Mouse (Mus musculus): Measurements from ENCODE around the gene Nrarp.
A peak's percentile ranks its signal among the peaks of the same experiment; 100 is the strongest.

The Nrarp gene

DNA sequence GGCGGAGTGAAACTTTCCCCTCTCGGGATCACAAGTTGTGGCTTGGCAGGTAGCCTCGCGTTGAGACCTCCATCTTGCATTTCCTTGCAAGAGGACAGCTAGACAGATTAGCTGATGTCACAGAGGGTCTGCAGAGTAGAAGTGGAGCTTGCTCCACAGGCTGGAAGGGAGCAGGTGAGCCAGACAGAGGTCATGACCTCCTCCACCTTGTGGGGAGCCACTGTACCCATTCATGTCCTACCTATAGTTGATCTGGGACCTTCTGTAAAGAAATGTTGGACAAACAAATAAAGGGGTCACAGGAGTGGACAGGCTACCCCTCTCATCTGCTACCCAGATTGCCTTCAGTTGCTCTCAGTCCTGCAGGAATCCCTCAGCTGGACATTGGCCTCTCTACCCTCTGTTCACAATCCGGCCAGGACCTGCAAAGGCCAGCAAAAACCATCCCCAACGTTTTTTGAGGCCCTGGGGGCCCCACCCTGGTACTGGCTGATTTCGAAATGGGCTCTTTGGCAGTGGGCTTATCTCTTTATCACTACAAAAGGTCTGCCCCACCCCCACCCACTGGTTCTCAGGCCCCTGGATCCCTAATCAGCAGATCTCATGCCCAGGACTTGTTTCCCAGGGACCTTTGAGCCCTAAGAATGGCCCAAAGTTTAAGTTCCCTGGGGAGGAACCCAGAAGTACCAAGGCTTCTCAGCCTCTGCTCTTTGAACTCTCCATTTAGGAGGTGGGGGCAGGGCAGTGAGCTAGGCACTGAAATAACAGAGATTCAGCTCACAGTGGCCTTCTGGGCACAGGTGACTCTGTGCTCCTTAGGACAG, 5.5 kb upstream of the Nrarp start:
- DNase-seq (ENCODE audit: low read depth): no peak

DNA sequence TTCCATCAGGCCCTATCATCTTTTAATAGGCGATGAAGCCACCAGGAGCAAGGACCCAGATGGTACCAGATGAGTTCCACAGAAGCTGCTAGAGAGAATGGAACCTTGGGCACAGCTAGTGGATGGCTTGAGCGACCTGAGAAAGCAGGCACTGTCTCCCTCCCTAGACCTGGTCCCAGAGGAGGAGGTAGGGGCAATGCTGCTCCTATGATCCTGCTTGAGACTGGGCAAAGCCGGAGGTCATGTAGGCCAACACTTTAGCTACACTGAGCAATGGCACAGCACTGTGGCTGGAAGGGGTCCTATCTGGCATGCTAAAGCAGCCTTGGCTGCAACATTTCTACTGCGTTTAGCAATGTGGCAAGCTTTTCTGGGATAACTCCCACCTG, 4.9 kb upstream of the Nrarp start:
- no peak for DNase-seq (ENCODE audit: low read depth)

DNA sequence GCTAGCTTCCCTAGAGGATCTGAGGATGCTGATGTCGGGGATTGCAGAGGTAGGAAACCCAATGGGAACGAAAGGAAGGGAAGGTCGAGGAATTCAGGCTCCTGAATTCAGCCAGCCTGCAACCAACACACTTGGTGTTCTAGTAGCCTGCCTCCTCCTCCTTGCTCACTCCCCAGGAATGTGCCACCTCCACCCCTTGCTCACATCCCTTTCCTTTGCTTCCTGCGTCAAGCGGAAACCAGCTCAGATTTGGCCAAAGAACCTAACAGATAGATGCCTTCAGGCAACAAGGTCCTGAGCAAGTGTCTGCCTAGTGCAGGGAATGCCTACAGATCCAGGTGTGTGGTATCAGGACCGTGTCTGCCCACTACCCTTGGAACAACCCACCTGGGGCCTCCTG, 4.0 kb upstream of the Nrarp start:
- no peak for DNase-seq (ENCODE audit: low read depth)

DNA sequence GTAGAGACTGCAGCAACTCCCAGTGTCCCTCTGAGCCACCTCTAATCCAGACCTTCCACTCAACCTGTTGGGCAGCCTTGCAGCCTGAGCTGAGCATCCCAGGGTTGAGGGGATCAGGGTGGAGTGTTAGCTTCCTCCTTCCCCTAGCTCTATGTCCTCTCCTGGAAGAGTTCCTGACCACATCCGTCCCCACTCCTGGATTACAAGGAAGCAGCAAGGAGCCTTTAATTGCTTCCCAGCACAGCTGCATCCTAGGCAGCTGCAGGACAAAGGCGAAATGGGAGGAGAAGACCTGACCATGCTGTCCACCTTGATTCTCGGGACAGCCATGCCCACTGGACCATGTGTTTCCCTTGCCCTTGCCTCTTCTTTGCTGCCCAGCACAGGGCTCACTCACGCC, 3.5 kb upstream of the Nrarp start:
- no peak for DNase-seq (ENCODE audit: low read depth)

DNA sequence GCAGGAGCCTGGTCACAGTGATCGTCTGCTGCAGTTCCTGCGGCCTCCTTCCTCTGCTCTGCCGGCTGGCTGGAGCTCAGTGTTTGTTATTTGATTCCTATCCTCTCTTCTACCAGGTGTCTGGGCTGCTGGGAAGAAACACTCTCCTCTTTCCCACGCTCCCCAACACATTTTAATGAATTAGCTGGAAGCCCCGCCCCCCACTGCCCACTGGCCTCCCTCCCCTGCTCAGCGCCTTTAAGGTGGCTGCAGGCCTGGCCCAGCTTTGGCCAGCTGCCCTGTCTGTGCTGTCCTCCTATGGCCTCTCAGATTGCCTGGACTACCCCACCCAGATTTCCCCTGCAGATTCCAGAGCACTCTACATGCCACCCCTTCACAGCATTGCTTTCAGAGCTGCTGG, 2.9 kb upstream of the Nrarp start:
- peak; percentile 77 for DNase-seq (ENCODE audit: low read depth)

DNA sequence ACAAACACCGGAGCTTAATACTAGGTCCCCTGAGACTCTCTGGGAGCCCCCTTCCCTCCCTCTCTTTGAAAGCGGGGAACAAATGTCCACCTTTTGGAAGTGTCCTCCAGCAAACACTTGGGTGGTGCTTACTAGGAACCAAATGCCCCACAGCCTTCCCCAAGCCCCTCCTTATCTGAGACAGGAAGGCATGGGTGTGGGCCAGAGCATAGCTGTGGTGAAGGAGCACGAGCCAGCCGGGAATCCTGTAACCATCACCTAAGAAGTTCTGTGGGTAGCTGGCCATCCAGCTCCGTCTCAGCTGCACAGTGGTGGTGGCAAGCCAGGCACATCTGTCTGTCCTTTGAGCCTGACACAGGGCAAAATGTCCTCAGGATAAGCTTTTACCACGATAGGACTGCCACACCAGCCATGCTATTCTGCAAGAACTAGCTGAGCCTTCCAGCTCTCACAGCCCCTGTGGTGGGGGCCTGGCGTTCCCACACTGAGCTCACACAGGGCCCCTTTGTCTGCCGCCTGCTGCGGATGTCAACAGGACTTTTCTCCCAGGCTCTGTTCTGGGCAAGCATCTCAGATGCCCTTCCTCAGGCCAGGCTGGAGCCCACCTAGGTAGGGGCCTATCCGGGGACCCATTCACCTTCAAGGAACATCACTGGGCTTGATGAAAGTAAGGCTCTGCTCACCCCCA, 2.1 kb upstream of the Nrarp start:
- DNase-seq (ENCODE audit: low read depth): no peak

DNA sequence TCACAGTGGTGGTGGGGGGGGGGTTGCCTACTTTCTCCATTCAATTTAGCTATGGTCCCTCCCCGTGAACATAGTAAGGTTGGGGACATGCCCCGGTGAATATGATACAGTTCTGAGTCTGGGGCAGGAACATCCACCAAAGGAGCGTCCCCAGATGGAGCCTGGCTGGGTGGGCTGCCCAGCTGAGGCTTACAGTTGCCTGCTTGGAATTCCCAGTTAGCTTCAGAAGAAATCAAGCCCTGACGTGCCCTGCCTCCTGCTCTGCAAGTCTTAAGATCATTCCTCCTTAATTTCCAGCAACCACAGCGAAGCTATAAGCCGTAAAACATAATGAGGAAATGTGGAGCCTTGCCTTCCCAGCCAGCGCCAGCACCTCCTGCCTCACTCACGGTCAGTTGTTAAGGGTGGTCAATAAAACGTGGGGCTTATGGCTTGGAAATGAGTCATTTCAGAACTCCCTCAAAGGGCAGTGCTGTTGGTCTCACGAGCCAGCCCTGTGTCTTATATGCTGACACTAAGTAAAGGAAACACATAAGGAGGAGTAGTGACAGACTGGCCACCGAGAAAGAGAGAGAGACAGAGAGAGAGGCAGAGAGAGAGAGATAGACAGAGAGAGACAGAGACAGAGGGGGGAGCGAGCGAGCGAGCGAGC, 866 bp upstream of the Nrarp start:
- DNase-seq (ENCODE audit: low read depth): no peak

DNA sequence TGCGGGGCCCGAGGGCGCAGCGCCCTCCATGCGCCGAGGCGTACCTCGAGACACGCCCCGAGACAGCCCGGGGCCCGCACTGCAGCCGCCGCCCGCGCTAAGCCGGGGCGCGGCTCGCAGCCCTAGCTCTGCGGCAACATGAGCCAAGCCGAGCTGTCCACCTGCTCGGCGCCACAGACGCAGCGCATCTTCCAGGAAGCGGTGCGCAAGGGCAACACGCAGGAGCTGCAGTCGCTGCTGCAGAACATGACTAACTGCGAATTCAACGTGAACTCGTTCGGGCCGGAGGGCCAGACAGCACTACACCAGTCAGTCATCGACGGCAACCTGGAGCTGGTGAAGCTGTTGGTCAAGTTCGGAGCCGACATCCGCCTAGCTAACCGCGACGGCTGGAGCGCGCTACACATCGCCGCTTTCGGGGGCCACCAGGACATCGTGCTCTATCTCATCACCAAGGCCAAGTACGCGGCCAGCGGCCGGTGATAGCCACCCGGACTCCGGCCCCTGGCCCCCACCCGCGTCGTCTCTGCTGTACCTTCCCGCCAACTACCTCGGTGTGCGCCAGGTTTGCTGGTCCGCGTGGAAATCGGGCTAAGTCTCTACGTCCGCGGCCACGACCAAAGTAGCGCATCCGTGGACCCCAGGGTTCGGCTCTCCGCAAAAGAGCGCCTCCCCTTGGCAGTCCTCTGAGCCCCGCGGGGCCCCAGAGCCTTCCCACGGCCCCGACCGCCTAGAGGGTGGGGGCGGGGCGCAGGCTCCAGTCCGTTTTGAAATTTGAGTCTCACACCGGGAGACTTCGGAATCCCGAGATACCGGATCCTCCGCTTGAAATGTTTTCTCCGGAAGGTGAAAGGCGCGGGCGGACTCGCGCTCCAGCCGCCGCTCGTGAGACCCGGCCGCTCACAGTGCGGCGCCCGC, 674 bp downstream of the Nrarp start:
- DNase-seq (ENCODE audit: low read depth): no peak

DNA sequence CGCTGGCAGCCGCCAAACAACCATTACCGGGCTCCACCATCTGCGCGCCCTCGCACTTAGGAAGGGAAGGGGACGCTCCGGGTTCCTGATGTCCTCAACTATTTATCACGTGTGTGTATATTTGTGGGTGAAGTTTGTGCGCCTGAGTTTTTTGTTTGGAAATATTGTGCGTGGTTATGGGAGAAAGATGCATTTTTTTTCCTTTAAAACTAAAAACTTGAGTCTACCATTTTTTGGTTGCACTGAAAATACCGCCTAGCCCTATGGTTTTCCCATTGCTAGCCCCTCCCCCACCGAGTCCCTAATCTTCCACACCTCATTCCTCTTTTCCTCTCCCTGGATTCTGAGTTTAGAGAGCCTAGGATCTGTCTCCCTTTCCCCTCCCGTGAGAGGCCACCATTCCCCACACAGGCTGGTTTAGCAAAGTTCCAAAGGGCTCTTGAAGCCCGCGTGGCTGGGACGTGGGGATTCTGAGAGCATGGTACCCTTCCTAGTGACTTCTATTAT, 1.4 kb downstream of the Nrarp start:
- no peak for DNase-seq (ENCODE audit: low read depth)

DNA sequence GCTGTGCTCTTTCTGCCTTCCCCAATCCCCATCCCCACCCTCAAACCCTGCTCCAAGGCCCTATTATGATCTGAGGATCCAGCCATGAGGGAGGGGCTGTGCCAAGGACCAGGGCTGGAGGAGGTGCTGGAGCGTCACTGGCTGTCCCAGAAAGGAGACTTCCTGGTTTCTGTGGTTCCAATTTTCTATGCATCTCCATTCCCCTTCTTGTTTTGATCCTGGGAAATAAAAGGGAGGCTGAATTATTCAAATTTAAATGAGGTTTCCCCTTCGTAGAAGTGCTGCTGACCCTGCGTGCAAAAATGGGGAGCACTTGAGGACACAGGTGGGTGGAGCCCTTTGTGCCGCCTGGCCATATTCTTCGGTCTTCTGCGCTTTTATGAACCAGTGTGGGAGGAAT, 2.1 kb downstream of the Nrarp start:
- DNase-seq (ENCODE audit: low read depth): no peak

DNA sequence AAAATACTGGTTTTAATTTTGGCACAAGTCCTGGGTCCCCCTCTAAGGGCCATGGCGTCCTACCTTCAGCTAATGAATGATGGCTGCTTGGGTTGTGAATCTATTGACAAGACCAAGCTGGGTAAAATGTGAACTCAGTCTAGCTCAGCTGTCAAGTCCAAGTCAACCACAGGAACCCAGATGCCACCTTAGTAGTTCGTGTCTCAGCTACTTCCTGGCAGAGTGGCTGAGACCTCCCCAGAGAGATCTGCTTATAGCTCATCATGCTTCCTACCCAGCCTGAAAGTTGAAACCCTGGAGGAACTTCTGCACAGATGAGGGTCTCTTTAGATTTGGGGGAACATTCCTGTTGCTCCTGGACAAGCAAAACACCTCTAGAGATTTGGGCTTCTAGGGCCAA, 2.8 kb downstream of the Nrarp start:
- no peak for DNase-seq (ENCODE audit: low read depth)

DNA sequence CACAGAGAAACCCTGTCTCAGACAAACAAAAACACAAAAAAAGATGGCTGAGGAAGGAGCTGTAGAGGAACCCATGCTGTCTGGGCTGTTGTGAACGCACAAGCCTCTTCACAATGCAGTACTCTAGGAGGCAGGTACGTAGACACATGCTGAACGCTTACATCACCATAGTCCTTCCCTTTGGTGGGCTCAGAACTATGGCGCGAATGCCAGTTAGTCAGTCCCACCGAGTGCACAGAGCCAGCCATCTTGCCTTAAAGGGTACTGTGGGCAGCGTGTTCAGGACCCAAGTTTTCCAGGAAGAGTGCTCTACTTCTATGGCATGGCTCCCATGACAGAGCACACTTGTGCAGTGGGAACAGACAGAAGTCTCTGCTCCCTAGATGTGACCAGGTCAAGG, 3.9 kb downstream of the Nrarp start:
- no peak for DNase-seq (ENCODE audit: low read depth)

DNA sequence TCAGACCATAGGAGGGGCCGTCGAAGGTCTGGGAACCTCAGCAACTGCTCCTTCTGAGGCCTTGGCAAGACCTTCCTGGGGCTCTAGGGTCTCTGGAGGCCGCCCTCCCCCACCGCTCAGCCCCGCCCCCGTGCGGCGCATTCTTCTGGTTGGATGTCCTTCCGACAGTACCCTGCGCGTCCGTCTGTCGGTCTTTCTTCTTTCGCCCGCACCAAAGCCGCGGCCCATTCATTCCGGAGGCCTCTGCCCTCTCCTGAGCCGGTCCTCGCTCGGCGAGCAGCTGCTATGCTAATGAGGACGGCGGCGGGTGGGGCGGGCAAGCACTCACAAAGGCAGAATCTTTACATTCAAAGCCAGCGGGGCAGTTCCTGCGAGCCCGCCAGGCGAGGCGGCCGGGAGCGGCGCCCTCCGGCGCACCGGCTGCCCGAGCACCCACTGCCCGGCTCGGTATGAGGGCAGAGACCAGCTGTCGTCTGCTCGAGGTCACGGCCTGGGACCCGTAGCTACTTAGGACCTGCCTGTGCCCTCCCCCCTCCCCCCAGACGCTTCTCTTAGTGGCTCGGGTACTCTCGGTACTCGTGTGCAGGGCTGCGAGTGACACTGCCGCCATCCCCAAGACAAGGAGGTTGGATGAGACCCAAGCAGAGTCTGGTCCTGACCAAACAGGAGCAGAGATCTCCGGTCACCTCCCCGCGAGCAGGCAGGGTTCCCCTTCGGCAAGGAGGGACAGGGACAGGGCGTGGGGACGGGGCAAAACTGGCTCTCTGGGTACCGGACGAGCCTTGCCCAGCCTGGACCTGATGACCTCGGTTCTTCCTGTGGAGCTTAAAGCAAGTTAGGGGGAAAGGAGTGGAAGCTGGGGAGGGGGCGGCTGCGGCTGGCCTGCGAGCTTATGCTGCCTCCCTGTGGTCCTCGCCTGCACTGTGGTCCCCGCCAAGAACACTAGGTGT, 5.3 kb downstream of the Nrarp start:
- DNase-seq (ENCODE audit: low read depth): no peak

DNA sequence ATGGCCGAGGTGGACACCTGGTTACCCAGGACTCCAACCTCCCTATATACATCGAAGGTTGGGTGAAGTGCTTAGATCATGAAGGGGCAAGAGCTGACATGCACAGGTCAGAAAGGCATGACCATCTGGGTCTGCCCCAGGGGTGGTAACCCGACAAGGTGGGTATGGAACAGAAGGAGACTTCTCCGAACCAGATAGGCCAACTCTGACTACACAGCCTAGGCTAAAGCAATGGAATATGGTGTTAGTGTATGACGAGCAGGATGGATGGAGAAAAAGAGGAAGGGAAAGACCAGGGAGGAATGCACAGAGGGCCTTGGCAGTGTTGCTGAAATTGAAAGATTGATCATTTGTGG, 6.0 kb downstream of the Nrarp start:
- DNase-seq (ENCODE audit: low read depth): no peak

DNA sequence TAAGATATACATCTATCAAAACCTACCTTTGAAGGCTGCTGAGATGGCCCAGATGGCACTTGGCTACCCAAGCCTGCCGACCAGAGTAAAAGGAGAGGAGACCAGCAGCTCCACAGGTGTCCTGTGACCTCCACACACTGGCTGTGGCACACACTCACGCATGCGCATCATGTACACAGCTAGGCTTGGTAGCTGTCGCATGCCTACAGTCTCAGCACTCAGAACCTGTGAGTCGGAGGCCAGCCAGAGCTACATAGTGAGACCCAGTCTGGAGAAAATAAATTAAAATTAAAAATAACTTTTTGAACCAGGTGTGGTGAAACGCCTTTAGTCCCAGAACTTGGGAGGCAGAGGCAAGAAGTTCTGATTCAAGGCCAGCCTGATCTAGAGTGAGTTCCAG, 7.3 kb downstream of the Nrarp start:
- no peak for DNase-seq (ENCODE audit: low read depth)

DNA sequence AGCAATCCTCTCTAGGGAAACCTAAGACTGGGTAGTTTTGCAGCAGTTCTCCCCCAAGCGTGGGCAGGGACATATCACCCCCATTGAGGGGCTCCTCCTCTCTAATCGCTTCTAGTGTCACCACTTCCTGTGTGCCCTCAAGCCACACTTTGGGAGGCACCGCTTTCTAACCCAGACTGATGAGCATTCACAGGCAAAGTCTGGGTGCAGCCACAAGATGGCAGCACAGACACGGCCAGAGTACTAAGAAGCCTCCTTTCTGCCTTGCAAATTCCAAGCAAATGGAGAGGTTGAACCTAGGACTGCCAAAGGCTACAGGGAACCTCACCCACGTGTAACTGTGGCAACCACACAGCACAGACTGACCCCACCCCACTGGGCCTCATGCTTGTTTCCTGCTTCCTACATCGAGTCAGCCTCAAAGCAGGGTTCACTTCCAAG, 12.8 kb downstream of the Nrarp start:
- peak; percentile 87 for DNase-seq (ENCODE audit: low read depth)

DNA sequence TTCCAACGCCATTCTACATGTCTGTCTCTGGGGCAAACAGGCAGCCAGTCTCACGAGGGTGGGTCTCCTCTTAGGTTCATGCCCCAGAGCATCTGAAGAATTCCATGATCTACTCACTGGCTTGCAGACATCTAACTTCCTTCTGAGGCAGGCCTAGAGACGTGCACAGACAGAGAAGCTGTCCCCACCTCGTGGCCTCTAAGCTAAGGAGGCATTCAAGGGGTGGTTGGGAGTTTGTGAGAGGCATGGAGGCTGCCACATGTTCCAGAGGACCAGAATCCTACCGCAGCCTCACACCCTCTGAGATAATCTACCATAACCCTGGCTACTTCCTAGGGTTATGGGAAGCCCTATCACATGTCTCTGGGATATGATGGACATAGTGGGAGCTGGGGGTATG, 13.4 kb downstream of the Nrarp start:
- DNase-seq (ENCODE audit: low read depth): no peak

DNA sequence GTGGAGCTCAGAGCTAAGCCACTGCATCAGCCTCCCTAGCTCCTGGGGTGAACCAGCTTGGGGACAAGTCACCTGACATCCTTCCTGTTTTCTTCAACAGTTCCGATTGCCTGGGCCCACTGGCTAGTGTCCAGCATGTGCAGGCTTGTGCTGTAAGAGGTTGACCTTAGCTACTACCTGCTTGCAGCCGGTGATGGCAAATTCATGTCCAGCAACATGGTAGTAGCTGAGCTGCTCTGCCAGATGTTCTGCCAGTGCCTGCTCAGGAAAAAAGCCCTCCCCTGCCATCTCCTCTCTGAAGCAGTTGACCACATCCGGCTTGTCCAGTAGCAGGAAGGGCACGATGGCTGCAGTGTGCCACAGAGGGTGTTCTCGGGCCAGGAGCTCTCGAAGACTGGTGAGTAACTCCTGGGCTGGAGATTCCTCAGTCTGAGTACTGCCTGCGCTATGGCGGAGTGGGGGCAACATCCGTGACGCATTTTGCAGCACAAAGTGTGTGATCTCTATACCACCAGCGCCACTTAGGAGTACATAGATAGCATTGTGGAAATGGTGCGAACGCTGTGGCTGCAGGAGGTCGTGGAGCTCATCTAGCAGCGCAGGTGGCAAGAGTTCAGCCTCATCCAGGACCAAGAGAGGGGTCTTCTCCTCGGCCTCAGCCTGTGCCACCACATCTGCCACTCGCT, 14.1 kb downstream of the Nrarp start:
- no peak for DNase-seq (ENCODE audit: low read depth)

DNA sequence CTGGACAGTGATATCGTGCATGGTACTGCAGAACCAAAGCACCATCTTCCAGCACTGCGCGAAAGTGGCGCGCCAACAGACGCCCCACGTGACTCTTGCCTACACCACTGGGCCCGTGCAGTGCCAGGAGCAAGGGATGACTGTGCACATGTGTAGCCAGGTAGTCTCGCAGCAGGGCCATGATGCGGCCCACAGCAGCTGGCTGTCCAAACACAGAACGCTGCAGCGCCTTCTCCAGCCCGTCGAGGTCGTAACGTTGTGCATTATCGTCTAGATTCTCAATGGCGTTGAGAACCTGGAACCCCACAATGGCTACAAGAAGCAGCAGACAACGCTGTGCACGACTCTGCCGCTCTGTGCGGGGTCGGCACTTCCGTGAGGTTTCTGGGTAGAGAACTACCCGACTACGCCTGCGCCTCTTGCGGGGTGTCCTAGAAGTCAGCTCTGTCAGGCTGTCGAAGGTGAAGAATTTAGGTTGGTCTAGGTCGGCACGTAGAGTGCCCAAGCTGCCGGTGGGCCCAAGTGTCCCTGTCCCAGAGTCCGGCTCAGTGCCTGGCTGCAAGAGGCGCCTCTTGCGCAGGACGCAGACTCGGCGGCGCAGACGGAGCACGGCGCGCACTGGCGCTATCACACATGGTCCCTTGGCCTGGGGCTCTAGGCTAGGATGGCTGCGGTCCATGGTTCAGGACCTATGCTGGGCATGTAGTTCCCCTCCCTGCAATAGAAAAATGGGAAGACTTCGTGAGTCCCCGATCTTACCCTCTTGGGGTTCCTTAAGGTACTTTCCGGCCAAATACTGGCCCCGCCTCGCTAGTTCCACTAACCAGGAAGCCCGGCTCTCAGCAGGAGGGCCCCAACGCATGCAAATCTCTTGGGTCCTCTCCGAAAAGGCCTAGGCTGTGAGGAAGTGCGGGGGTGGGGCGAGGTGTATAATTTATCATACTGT, 14.9 kb downstream of the Nrarp start:
- DNase-seq (ENCODE audit: low read depth): no peak
